Mouse (Mus musculus): Measurements from ENCODE around the gene Lgals2. TPM values are rescaled to one million over a fixed set of nuclear protein-coding genes. Genes with fewer than 3 reads are reported as not detected.
A peak's percentile ranks its signal among the peaks of the same experiment; 100 is the strongest.

The Lgals2 gene
- total RNA-seq, 2 experiments from 2014 or later: 0.26 TPM; not detected in 1

- peak; percentile 86 for ATAC-seq (ENCODE audit: poor library complexity, severe bottlenecking)
These were observed 28.8 kb downstream of the Lgals2 start for GRCm38 (mm10) chr15:78826213-78827204.

DNA sequence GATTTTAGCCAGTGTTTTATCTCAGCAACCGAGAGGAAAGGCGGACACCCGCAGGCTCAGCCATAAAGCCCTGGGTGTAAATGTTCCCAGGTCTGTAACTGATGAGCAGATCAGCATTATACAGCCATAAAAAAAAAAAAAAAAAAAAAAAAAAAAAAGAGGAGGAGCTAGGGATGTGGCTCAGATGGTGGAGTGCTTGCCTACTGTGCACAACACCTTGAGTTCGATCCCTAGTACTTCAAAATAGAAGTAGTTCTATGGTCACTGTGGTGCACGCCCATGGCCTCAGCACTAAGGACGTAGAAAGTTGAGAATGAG lies 39.3 kb downstream of the Lgals2 start:
- ATAC-seq (ENCODE audit: poor library complexity, severe bottlenecking): peak; percentile 11; the same call in 1 of the 2 replicates

DNA sequence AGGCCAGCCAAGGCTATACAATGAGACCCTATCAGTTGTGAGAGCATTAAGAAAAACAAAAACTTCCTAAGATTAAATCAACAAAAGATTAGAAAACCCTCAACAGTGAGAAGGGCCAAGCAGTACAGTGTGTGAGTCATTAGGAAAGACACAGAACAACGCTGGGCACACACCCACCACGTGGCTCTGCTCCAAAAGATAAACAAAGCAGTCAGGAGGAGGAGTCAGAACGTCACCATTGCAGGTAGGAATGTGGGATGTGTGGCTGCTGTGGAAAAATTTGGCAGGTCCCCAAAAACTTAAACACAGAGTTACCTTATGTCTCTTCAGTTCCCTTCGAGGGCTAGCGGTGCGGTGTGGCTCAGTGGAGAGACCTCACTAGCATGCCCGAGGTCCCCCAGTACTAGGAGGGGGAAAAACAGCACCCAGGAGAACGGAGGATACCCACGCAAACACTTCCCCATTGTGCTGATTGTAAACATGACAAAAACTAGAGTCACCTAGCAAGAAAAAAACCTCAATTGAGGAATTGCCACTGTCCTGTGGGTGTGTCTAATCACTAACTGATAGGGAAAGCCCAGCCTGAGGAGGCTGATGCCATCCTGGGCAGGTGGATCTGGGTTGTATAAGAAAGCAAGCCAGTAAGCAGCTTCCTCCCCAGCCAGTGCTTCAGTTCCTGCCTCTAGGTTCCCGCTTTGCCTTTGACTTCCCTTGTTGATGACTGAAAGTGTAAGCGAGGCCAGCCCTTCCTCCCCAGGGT lies 39.8 kb downstream of the Lgals2 start:
- ATAC-seq (ENCODE audit: poor library complexity, severe bottlenecking): peak; percentile 85

DNA sequence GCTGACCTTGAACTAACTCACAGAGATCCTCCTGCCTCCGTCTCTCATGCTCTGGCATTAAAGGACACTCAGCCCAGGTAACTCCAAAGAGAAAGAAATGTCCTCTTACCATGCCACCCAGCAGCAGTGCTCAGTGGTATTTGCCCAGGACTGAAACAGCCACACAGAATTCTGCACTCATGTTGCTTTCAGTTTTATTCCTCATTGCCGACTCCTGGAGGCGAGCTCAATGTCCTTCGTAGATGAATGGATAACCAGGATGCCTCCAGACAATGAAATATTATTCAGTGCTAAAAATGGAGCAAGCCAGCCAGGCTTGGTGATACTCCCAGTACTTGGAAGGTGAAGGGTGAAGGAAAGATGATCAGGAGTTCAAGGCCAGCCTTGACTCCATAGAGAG lies 41.7 kb downstream of the Lgals2 start:
- no peak for ATAC-seq (ENCODE audit: poor library complexity, severe bottlenecking)

DNA sequence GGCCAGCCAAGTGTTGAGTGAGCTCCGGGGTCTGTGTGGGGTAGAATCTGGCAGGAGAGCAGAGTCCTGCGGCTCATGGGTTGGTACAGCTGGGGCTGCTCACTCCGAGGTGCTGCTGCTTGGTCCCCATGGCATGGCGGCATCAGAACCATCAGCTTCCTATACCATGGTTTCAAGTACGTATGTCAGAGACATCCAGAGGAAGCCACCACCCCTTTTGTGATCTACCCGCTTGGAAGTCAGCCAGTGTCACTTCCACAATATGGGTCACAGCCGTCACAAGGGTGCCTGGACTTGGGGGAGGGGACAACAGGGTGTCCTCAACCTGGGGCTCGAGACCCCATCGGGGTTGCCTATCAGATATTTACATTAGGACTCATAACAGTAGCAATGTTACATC lies 45.2 kb downstream of the Lgals2 start:
- peak; percentile 76 for ATAC-seq (ENCODE audit: poor library complexity, severe bottlenecking)

- ATAC-seq (ENCODE audit: poor library complexity, severe bottlenecking): peak; percentile 76
These were observed 45.6 kb downstream of the Lgals2 start for GRCm38 (mm10) chr15:78809739-78810138.

GRCm38 (mm10) chr15:78808980-78809379 lies 46.3 kb downstream of the Lgals2 start:
- no peak for ATAC-seq (ENCODE audit: poor library complexity, severe bottlenecking)

- no peak for ATAC-seq (ENCODE audit: poor library complexity, severe bottlenecking)
These were observed 48.2 kb downstream of the Lgals2 start for GRCm38 (mm10) chr15:78807141-78807540.

DNA sequence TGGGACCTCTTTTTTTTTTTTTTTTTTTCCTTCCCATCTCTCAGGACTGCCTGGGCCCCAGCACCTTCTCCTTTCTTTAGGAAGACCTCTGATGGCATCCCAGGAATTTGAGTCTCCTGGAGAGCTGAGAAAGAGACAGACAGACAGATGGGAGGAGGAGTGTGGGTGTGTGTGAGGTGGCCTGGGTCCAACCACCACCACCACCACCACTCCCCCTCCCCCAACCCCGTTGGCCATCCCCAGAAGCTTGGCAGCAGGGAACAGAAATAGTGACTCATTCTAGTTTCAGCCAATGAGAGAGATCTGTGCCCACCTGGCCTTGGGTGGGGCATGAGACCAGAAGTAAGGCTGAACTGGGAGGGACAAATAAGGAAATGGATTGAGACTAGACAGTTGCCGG lies 48.7 kb downstream of the Lgals2 start:
- no peak for ATAC-seq (ENCODE audit: poor library complexity, severe bottlenecking)

- ATAC-seq (ENCODE audit: poor library complexity, severe bottlenecking): no peak
These were observed 50.0 kb downstream of the Lgals2 start for GRCm38 (mm10) chr15:78805351-78805750.

DNA sequence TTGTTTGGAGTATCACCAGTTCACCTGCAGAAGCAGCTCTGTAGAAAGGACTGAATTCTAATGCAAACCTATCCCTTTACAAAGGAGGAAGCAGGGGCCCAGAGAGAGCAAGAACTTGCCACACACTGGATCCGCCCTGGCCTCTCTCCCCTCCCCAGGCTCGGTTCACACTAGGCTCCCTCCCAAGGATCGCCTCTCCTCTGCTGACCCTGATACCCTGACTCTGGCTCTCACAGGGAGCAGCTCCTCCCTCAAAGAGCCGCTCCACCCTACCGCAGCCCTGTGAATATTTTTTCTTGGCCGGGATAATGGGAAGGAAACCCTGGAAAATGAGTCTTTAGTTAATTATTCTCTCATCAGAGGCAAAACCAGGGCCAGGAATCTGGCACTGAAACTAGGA lies 51.0 kb downstream of the Lgals2 start:
- peak; percentile 62 for ATAC-seq (ENCODE audit: poor library complexity, severe bottlenecking)

- no peak for ATAC-seq (ENCODE audit: poor library complexity, severe bottlenecking)
These were observed 51.8 kb downstream of the Lgals2 start for GRCm38 (mm10) chr15:78803499-78803900.

- peak; percentile 78 for ATAC-seq (ENCODE audit: poor library complexity, severe bottlenecking)
These were observed 52.4 kb downstream of the Lgals2 start, which contains the start of gene Card10 for GRCm38 (mm10) chr15:78802776-78803391. Gene Card10 (minus strand): TSS chr15:78803042.

- ATAC-seq (ENCODE audit: poor library complexity, severe bottlenecking): peak; percentile 28; the same call in 1 of the 2 replicates
These were observed 53.2 kb downstream of the Lgals2 start for GRCm38 (mm10) chr15:78801971-78802741.

- no peak for ATAC-seq (ENCODE audit: poor library complexity, severe bottlenecking)
These were observed 53.8 kb downstream of the Lgals2 start for GRCm38 (mm10) chr15:78801571-78801970.

Other genes starting within 250 kb of the Lgals2 start
- gene Elfn2, start 136.8 kb downstream of the Lgals2 start, total RNA-seq (2015): 0.02 TPM in 1 of 2 replicates, not detected in the other
- gene Elfn2, start 136.8 kb downstream of the Lgals2 start, total RNA-seq (2017): not detected in 2 replicates
- gene Mfng, start 82.1 kb downstream of the Lgals2 start, total RNA-seq (2015): 8.8 and 9.8 TPM in 2 replicates
- 5.7 and 5.8 TPM in 2 replicates for gene Mfng, start 82.1 kb downstream of the Lgals2 start, total RNA-seq (2017)
- gene Card10, start 52.5 kb downstream of the Lgals2 start, total RNA-seq (2015): 2.3 and 2.7 TPM in 2 replicates
- 0.92 and 1.1 TPM in 2 replicates for gene Card10, start 52.5 kb downstream of the Lgals2 start, total RNA-seq (2017)
- not detected in 2 replicates for gene Cdc42ep1, start 12.9 kb downstream of the Lgals2 start, total RNA-seq (2015)
- 0.26 TPM in 1 of 2 replicates, not detected in the other for gene Cdc42ep1, start 12.9 kb downstream of the Lgals2 start, total RNA-seq (2017)
- gene Gga1, start 21.7 kb upstream of the Lgals2 start, total RNA-seq (2015): 46.0 and 52.6 TPM in 2 replicates
- 20.8 and 28.9 TPM in 2 replicates for gene Gga1, start 21.7 kb upstream of the Lgals2 start, total RNA-seq (2017)
- not detected in 2 replicates for gene Gm49510, start 44.1 kb upstream of the Lgals2 start, total RNA-seq (2015)
- 1.1 and 2.0 TPM in 2 replicates for gene Gm49510, start 44.1 kb upstream of the Lgals2 start, total RNA-seq (2017)
- gene Sh3bp1, start 44.2 kb upstream of the Lgals2 start, total RNA-seq (2015): 46.5 and 53.3 TPM in 2 replicates
- 34.0 and 38.2 TPM in 2 replicates for gene Sh3bp1, start 44.2 kb upstream of the Lgals2 start, total RNA-seq (2017)
- 3.5 and 5.1 TPM in 2 replicates for gene Pdxp, start 58.4 kb upstream of the Lgals2 start, total RNA-seq (2015)
- gene Pdxp, start 58.4 kb upstream of the Lgals2 start, total RNA-seq (2017): 2.1 and 2.6 TPM in 2 replicates
- 851 and 870 TPM in 2 replicates for gene Lgals1, start 71.2 kb upstream of the Lgals2 start, total RNA-seq (2015)
- gene Lgals1, start 71.2 kb upstream of the Lgals2 start, total RNA-seq (2017): 1,185 and 1,205 TPM in 2 replicates
- 28.2 and 32.4 TPM in 2 replicates for gene Nol12, start 79.4 kb upstream of the Lgals2 start, total RNA-seq (2015)
- gene Nol12, start 79.4 kb upstream of the Lgals2 start, total RNA-seq (2017): 12.6 and 16.0 TPM in 2 replicates
- 99.4 and 106 TPM in 2 replicates for gene Triobp, start 92.2 kb upstream of the Lgals2 start, total RNA-seq (2015)
- gene Triobp, start 92.2 kb upstream of the Lgals2 start, total RNA-seq (2017): 36.6 and 41.5 TPM in 2 replicates
- 47.9 and 51.3 TPM in 2 replicates for gene H1f0, start 172.9 kb upstream of the Lgals2 start, total RNA-seq (2015)
- 87.2 and 90.0 TPM in 2 replicates for gene H1f0, start 172.9 kb upstream of the Lgals2 start, total RNA-seq (2017)
- gene Galr3, start 186.4 kb upstream of the Lgals2 start, total RNA-seq (2015): not detected in 2 replicates
- not detected in 2 replicates for gene Galr3, start 186.4 kb upstream of the Lgals2 start, total RNA-seq (2017)
- gene Ankrd54, start 207.4 kb upstream of the Lgals2 start, total RNA-seq (2015): 13.5 and 14.3 TPM in 2 replicates
- gene Ankrd54, start 207.4 kb upstream of the Lgals2 start, total RNA-seq (2017): 10.3 and 11.2 TPM in 2 replicates
- 110 and 116 TPM in 2 replicates for gene Eif3l, start 219.7 kb upstream of the Lgals2 start, total RNA-seq (2015)
- 153 and 155 TPM in 2 replicates for gene Eif3l, start 219.7 kb upstream of the Lgals2 start, total RNA-seq (2017)

All from megakaryocyte, adult 5-6 weeks (primary cell).